Mouse (Mus musculus) hindbrain, embryonic 10.5 days (tissue): Measurements from ENCODE around the gene Zbtb34. TPM values are rescaled to one million over a fixed set of nuclear protein-coding genes. Genes with fewer than 3 reads are reported as not detected.
A peak's percentile ranks its signal among the peaks of the same experiment; 100 is the strongest.

Experiments used
- DNase-seq: peaks from one replicate; pipeline ENCODE4 v3.0.0-alpha.2; 2017; ENCODE audit warnings: low spot score
- H3K27ac ChIP-seq: fragments of 300-500 bp; sonication (generic); 2 replicates; pipeline ENCODE4 v1.5.1; 2016; ENCODE audit warnings: mild to moderate bottlenecking, moderate library complexity
- H3K27me3 ChIP-seq: fragments of 300-500 bp; sonication (generic); 2 replicates; pipeline ENCODE4 v1.6.1; 2016; ENCODE audit warnings: mild to moderate bottlenecking; ENCODE audit not compliant: poor library complexity, insufficient read depth, severe bottlenecking
- H3K36me3 ChIP-seq: fragments of 300-500 bp; sonication (generic); 2 replicates; pipeline ENCODE4 v1.6.1; 2016; ENCODE audit warnings: mild to moderate bottlenecking, moderate library complexity
- H3K4me1 ChIP-seq: fragments of 300-500 bp; sonication (generic); replicated peaks from 2 replicates; pipeline ENCODE4 v1.6.1; 2016; ENCODE audit warnings: mild to moderate bottlenecking
- H3K4me3 ChIP-seq: fragments of 300-500 bp; sonication (generic); 2 replicates; pipeline ENCODE4 v1.5.1; 2016; ENCODE audit warnings: mild to moderate bottlenecking, moderate library complexity
- H3K9me3 ChIP-seq: fragments of 300-500 bp; sonication (generic); 2 replicates; pipeline ENCODE4 v1.6.1; 2016; ENCODE audit warnings: mild to moderate bottlenecking, moderate library complexity
- WGBS: fragments of 180-500 bp; shearing (Covaris S2); methylation state at CpG from one replicate; pipeline ENCODE4 v1.1.7; 2016; 5-methylcytosine and 5-hydroxymethylcytosine counted together
- polyA plus RNA-seq: library from polyadenylated mRNA; unstranded; fragments of >200 nt; fragmentation: Nextera tagmentation; extraction: Ambion mirVana; gene quantifications from 2 replicates; pipeline ENCODE4 v1.2.1, GENCODE M21; 2016

Zbtb34 gene
- polyA plus RNA-seq, 1 experiment from 2014 or later: 8.2 TPM

DNA sequence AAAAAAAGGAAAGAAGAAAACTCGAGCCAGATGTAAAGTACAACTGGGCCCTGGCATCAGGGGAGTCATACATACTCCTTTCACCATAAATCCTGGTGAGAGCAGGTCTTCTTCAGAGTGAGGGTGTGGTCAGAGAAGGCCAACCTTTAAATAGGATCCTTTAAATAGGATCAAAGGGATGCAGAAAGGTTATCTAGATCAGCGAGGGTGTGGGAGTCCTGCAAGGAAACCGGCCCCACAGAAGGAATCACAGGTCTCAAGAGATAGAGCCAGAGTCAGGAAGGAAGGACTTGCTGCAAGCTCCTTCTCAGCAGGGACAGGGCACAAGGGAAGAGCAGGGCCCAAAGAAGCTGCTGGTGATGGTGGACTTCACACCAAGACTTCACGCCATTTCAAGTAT, 13.7 kb downstream of the Zbtb34 start:
- Histone ChIP-seq H3K27me3 (no peaks in the 10 kb centered on the region), H3K9me3 (no peaks in the 10 kb centered on the region), H3K4me3 (no peak overlapping the region), H3K4me1 (0 out of 2 replicates have a peak, but pooled peaks cover 4% of the 10 kb centered on the region), H3K36me3 (peaks cover 49% of the 10 kb centered on the region), H3K27ac (no peak overlapping the region)
- WGBS: 86% methylated on average over 4 of the region's 4 CpGs
- no peak for DNase-seq

GRCm38 (mm10) chr2:33414019-33414418, 17.1 kb downstream of the Zbtb34 start:
- H3K4me1 ChIP-seq: no peaks in the 10 kb centered on the region
- H3K9me3 ChIP-seq: no peaks in the 10 kb centered on the region
- H3K4me3 ChIP-seq: no peak overlapping the region
- WGBS: 91% methylated on average over 13 of the region's 13 CpGs
- peaks cover 58% of the 10 kb centered on the region for H3K36me3 ChIP-seq
- no peak for DNase-seq
- no peaks in the 10 kb centered on the region for H3K27me3 ChIP-seq
- H3K27ac ChIP-seq: no peak overlapping the region

- 90% methylated on average over 14 of the region's 14 CpGs for WGBS
- no peak overlapping the region for H3K27ac ChIP-seq
- peaks cover 60% of the 10 kb centered on the region for H3K36me3 ChIP-seq
- no peak overlapping the region for H3K4me3 ChIP-seq
- DNase-seq: no peak
- no peaks in the 10 kb centered on the region for H3K4me1 ChIP-seq
- no peaks in the 10 kb centered on the region for H3K27me3 ChIP-seq
- H3K9me3 ChIP-seq: no peaks in the 10 kb centered on the region
Measured at GRCm38 (mm10) chr2:33412111-33412510, 19.0 kb downstream of the Zbtb34 start.

DNA sequence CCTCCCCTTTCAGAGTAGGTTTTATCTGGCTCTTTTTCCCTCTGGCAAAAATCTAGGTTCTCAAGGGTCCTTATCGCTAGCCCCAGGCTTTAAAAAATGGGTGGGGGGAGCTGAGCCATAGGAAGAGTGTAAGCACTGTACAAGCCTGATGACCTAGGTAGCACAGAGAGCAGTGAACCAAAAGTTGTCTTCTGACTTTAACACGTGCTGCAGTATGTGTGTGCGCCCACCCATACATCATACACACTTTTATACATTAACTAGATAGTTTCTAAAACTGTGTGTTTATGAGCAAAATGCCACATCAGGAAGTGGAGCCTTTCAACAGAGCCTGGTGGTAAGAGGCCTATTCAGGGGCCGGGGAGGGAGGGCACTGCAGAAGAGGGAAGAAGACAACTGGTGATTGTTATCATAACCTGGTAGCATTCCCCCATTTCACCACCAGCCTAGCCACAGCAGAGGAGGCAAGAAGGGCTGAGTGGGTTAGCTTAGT, 27.6 kb downstream of the Zbtb34 start:
- DNase-seq: no peak
- no peaks in the 10 kb centered on the region for H3K27me3 ChIP-seq
- WGBS: 82% methylated on average over 4 of the region's 4 CpGs

GRCm38 (mm10) chr2:33402638-33403037, 28.5 kb downstream of the Zbtb34 start:
- no peaks in the 10 kb centered on the region for H3K9me3 ChIP-seq
- peaks cover 6% of the 10 kb centered on the region; the same call in 1 of the 2 replicates for H3K36me3 ChIP-seq
- no peaks in the 10 kb centered on the region for H3K27me3 ChIP-seq
- H3K4me1 ChIP-seq: peaks cover 3% of the 10 kb centered on the region; the same call in 1 of the 2 replicates
- DNase-seq: no peak
- no peak overlapping the region for H3K27ac ChIP-seq
- H3K4me3 ChIP-seq: no peak overlapping the region
- 65% methylated on average over 5 of the region's 5 CpGs for WGBS

More for the DNA sequence above, 27.6 kb downstream of the Zbtb34 start:
- peaks cover 3% of the 10 kb centered on the region; the same call in 1 of the 2 replicates for H3K4me1 ChIP-seq
- no peak overlapping the region for H3K27ac ChIP-seq
- H3K36me3 ChIP-seq: peaks cover 15% of the 10 kb centered on the region
- no peak overlapping the region for H3K4me3 ChIP-seq
- no peaks in the 10 kb centered on the region for H3K9me3 ChIP-seq

DNA sequence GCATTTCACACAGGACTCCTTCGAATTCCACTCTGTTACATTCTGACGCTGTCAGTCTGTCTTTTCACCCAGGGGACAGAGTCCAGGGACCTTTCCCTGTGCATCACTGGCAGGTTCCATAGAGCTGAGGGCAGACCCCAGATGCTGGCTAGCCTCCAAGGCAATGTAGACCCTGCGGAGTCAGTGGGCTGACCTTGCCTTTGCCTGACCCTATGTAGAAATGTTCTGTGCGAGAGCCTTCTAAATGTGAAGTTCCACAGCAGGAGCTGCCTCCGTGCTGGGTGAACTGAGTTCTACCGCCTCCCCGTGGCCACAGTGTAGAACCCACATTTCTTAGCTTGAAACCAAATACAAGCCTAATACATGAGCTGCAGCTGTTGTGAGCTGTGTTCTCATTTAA, 28.9 kb downstream of the Zbtb34 start:
- H3K9me3 ChIP-seq: no peaks in the 10 kb centered on the region
- no peaks in the 10 kb centered on the region for H3K27me3 ChIP-seq
- peaks cover 3% of the 10 kb centered on the region; the same call in 1 of the 2 replicates for H3K4me1 ChIP-seq
- no peak overlapping the region for H3K4me3 ChIP-seq
- H3K27ac ChIP-seq: no peak overlapping the region
- DNase-seq: peak; percentile 54
- 34% methylated on average over 7 of the region's 7 CpGs for WGBS
- peaks cover 6% of the 10 kb centered on the region; the same call in 1 of the 2 replicates for H3K36me3 ChIP-seq

DNA sequence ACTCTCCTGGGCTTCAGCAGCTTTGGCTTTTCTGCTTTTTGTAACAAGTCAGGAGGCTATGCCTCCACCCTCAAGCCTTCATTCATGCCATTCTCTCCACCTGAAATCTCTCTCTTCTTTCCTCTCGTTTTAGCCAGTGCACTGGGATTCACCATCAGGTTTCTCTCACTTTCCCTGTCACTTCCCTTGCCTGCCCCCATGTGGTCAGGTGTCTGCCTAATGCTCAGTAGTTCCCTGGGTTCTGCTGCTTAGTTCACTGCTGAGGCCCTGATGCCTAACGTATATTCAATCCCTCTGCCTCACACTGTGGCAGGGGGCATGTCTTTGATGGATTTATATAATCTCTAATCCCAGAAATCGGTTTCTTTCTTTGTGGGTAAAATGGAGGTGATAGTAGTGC, 29.9 kb downstream of the Zbtb34 start:
- no peaks in the 10 kb centered on the region for H3K4me1 ChIP-seq
- no peaks in the 10 kb centered on the region for H3K9me3 ChIP-seq
- WGBS: 47% methylated on average over 3 of the region's 3 CpGs

DNA sequence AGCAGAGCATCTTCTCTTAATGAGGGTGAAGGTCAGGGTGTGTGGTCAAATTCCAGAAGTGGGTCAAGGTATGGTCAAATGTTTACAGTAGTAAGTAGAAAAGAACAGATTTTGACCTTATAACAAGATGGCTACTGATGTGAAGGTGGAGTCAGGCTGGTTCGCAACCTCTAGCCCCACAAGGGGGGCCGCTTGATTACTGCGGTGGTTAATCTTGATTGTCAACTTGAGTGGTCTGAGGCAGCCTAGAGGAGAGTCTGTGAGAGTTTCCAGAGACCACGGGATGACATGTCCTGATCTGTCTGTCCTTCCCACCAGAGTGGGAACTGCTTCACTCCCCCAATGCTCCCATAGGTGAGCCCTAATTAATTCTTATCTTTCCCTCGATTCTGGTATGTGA, 30.6 kb downstream of the Zbtb34 start:
- Histone ChIP-seq H3K4me3 (no peak overlapping the region), H3K27me3 (no peaks in the 10 kb centered on the region), H3K9me3 (no peaks in the 10 kb centered on the region), H3K27ac (no peak overlapping the region), H3K36me3 (no peaks in the 10 kb centered on the region), H3K4me1 (no peaks in the 10 kb centered on the region)
- 89% methylated on average over 5 of the region's 5 CpGs for WGBS
- DNase-seq: no peak

More for the DNA sequence above, 29.9 kb downstream of the Zbtb34 start:
- Histone ChIP-seq H3K27ac (no peak overlapping the region), H3K27me3 (no peaks in the 10 kb centered on the region), H3K36me3 (peaks cover 2% of the 10 kb centered on the region; the same call in 1 of the 2 replicates), H3K4me3 (no peak overlapping the region)
- no peak for DNase-seq

DNA sequence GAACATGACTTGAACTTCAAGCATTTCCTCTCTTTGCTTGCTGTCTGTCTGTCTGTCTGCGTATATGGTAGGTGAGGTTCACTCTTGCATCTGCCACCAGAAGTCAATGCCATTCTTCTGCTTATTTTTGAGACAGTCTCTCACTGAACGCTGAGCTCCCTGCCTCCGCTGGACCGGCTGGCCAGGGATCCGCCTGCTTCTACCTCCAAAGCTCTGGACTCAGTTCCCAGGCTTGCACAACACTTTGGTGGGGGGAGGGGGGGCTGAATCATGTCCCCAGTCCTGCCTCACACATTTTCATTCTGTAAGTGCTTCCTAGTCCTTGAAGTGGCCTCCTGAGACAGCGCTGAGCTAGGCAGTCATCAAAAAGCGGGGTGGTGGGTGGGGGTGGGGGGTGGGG, 32.0 kb downstream of the Zbtb34 start:
- Histone ChIP-seq H3K9me3 (no peaks in the 10 kb centered on the region), H3K27me3 (no peaks in the 10 kb centered on the region), H3K4me1 (no peaks in the 10 kb centered on the region), H3K27ac (no peak overlapping the region), H3K36me3 (no peaks in the 10 kb centered on the region), H3K4me3 (no peak overlapping the region)
- no peak for DNase-seq
- WGBS: 83% methylated on average over 7 of the region's 7 CpGs

- 82% methylated on average over 4 of the region's 4 CpGs for WGBS
- Histone ChIP-seq H3K4me3 (no peak overlapping the region), H3K36me3 (no peaks in the 10 kb centered on the region), H3K9me3 (no peaks in the 10 kb centered on the region), H3K27ac (no peak overlapping the region), H3K4me1 (no peaks in the 10 kb centered on the region), H3K27me3 (no peaks in the 10 kb centered on the region)
- DNase-seq: no peak
Measured at GRCm38 (mm10) chr2:33397036-33397435, 34.1 kb downstream of the Zbtb34 start.

- no peak overlapping the region for H3K4me3 ChIP-seq
- 90% methylated on average over 2 of the region's 2 CpGs for WGBS
- no peaks in the 10 kb centered on the region for H3K27me3 ChIP-seq
- no peak overlapping the region for H3K27ac ChIP-seq
- H3K4me1 ChIP-seq: no peaks in the 10 kb centered on the region
- H3K36me3 ChIP-seq: no peaks in the 10 kb centered on the region
- H3K9me3 ChIP-seq: 0 out of 2 replicates have a peak, but pooled peaks cover under 1% of the 10 kb centered on the region
- DNase-seq: no peak
Measured at GRCm38 (mm10) chr2:33395053-33395452, 36.1 kb downstream of the Zbtb34 start.

GRCm38 (mm10) chr2:33393951-33394635, 37.0 kb downstream of the Zbtb34 start:
- Histone ChIP-seq H3K4me3 (no peak overlapping the region), H3K4me1 (no peaks in the 10 kb centered on the region), H3K27ac (no peak overlapping the region), H3K9me3 (0 out of 2 replicates have a peak, but pooled peaks cover 7% of the 10 kb centered on the region), H3K36me3 (no peaks in the 10 kb centered on the region), H3K27me3 (no peaks in the 10 kb centered on the region)
- DNase-seq: no peak
- WGBS: 83% methylated on average over 11 of the region's 11 CpGs

DNA sequence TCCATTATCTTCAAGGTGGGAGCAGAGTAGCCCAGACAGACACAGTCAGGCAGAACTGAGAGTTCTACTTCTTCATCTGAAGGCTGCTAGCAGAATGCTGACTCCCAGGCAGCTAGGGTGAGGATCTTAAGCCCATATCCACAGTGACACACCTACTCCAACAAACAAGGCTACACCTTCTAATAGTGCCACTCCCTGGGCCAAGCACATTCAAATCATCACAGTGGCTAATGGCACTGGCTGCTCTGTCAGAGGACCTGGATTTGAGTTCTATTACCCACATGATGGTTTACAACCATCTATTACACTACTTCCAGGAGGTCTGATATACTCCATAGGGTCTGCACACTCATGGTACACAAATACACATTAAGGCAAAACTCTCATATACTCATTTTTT, 38.1 kb downstream of the Zbtb34 start:
- Histone ChIP-seq H3K36me3 (no peaks in the 10 kb centered on the region), H3K27me3 (no peaks in the 10 kb centered on the region), H3K4me1 (no peaks in the 10 kb centered on the region), H3K27ac (no peak overlapping the region), H3K4me3 (no peak overlapping the region), H3K9me3 (0 out of 2 replicates have a peak, but pooled peaks cover 7% of the 10 kb centered on the region)
- DNase-seq: no peak
